8 mouse cellular contexts compared by ENCODE assay signal in the genomic region with DNA sequence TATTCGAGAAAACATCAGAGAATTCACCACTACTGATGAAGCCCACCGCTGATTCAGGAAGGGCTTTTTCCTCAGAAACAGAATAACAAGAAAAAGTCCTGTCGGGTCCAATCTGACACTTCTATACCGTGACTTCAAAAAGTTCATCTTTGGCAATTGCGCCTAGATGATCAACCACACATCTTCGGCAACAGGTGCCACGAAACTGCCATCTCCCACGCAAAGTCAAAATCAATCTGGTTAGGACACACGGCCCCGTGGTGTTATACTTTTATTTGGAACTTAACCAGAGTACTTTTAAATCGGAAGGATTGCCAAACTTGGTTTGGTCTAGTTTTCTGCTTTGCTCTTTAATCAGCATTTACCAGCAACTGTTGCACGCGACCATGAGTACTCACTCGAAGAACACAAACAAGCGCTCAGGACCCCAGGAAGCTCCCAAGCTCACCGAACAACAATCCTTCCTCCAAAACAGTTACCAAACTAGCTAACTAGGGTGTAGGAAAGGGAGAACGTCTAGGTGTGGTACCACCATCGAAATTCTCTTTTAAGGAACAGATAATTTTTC. TPM values are rescaled to one million over a fixed set of nuclear protein-coding genes. Genes with fewer than 3 reads are reported as not detected.
DNase-seq lines count a peak whose midpoint lies in the region; ATAC-seq and TF ChIP-seq lines count a peak whose summit lies in the region.

No protein-coding gene starts in this region.

- H3K27me3 ChIP-seq in embryonic facial prominence, embryonic 11.5 days (ENCODE audit: control insufficient read depth, insufficient read depth, low read length) = no peaks in the 10 kb centered on the region
- H3K27me3 ChIP-seq in neural tube, embryonic 13.5 days = no peaks in the 10 kb centered on the region

- peaks cover 6% of the 10 kb centered on the region; the same call in 1 of the 2 replicates for H3K4me1 ChIP-seq in lung, adult 2 months (ENCODE audit: control insufficient read depth, insufficient read depth, low read length)
- H3K4me1 ChIP-seq in embryonic facial prominence, embryonic 11.5 days (ENCODE audit: control insufficient read depth, insufficient read depth, low read length) = no peaks in the 10 kb centered on the region
- peaks cover 44% of the 10 kb centered on the region for H3K4me1 ChIP-seq in neural tube, embryonic 13.5 days (replicated peaks)

- WGBS in lung, adult 2 months = 2% methylated on average over 18 of the region's 18 CpGs
- 2% methylated on average over 18 of the region's 18 CpGs for WGBS in embryonic facial prominence, embryonic 11.5 days
- WGBS in neural tube, embryonic 13.5 days = 1% methylated on average over 18 of the region's 18 CpGs

- ATAC-seq in embryonic facial prominence, embryonic 11.5 days (replicated peaks; ENCODE audit: insufficient number of reproducible peaks, low FRiP score, low TSS enrichment, low read depth) = no peak
- no peak for ATAC-seq in neural tube, embryonic 13.5 days (ENCODE audit: low read depth)
- ATAC-seq in cerebellum, adult (ENCODE audit: insufficient number of reproducible peaks, low FRiP score, low TSS enrichment) = no peak

- H3K9me3 ChIP-seq in embryonic facial prominence, embryonic 11.5 days (replicated peaks; ENCODE audit: control insufficient read depth, low read length) = no peaks in the 10 kb centered on the region
- no peaks in the 10 kb centered on the region for H3K9me3 ChIP-seq in neural tube, embryonic 13.5 days

- peak overlapping the region; percentile 98 for H3K9ac ChIP-seq in embryonic facial prominence, embryonic 11.5 days (replicated peaks; ENCODE audit: low read length)
- peak overlapping the region; percentile 98 for H3K9ac ChIP-seq in neural tube, embryonic 13.5 days

- no peaks in the 10 kb centered on the region for H3K36me3 ChIP-seq in embryonic facial prominence, embryonic 11.5 days (replicated peaks; ENCODE audit: control insufficient read depth, insufficient read depth, low read depth, low read length)
- H3K36me3 ChIP-seq in neural tube, embryonic 13.5 days = no peaks in the 10 kb centered on the region

- peak overlapping the region; percentile 55 for H3K4me3 ChIP-seq in lung, adult 2 months (replicated peaks; ENCODE audit: extremely low read depth, low read depth, low read length)
- peak overlapping the region; percentile 93 for H3K4me3 ChIP-seq in embryonic facial prominence, embryonic 11.5 days (ENCODE audit: low read depth, low read length)
- peak overlapping the region; percentile 90 for H3K4me3 ChIP-seq in neural tube, embryonic 13.5 days

- H3K4me2 ChIP-seq in embryonic facial prominence, embryonic 11.5 days (ENCODE audit: low read depth, low read length) = peak overlapping the region; percentile 78
- H3K4me2 ChIP-seq in neural tube, embryonic 13.5 days = peak overlapping the region; percentile 95

- no peak for DNase-seq in lung, adult 2 months
- no peak for DNase-seq in lung, postnatal 14 days
- DNase-seq in embryonic facial prominence, embryonic 11.5 days (ENCODE audit: low spot score) = peak; percentile 51
- peak; percentile 10 to 29 for DNase-seq in kidney, postnatal 4 days
- DNase-seq in cerebellum, postnatal 25 days = no peak
- DNase-seq in urinary bladder, postnatal 10 days (ENCODE audit: low spot score) = no peak

- H3K27ac ChIP-seq in embryonic facial prominence, embryonic 11.5 days (replicated peaks; ENCODE audit: low read depth, low read length) = peak overlapping the region; percentile 95; the same call in 1 of the 2 replicates
- H3K27ac ChIP-seq in neural tube, embryonic 13.5 days (replicated peaks) = peak overlapping the region; percentile 97; the same call in 1 of the 2 replicates

- no peak for TF ChIP-seq POLR2A in lung, adult 2 months (IDR thresholded peaks at IDR 0.05; ENCODE audit: borderline replicate concordance, extremely low read depth, low read depth, low read length)

- TF ChIP-seq CTCF in lung, adult 2 months (IDR thresholded peaks at IDR 0.05; ENCODE audit: insufficient read depth, low read length) = no peak

RNA-seq across cellular contexts. Expression of gene Bptf, which starts 1.6 kb away (rescaled TPM):
- polyA plus RNA-seq in lung, adult 2 months (2012; rRNA removed) = 25.0 and 27.3 TPM in 2 replicates
- 32.1 and 33.4 TPM in 2 replicates for polyA plus RNA-seq in embryonic facial prominence, embryonic 11.5 days (2014; fragmentation: Nextera tagmentation; extraction: Ambion mirVana)
- polyA plus RNA-seq in neural tube, embryonic 13.5 days (2015; fragmentation: Nextera tagmentation; extraction: Ambion mirVana) = 28.7 and 34.1 TPM in 2 replicates

RNA-seq across cellular contexts. Expression of gene Nol11, which starts 58.9 kb away (rescaled TPM):
- polyA plus RNA-seq in lung, adult 2 months (2012; rRNA removed) = 4.9 and 7.1 TPM in 2 replicates
- polyA plus RNA-seq in embryonic facial prominence, embryonic 11.5 days (2014; fragmentation: Nextera tagmentation; extraction: Ambion mirVana) = 77.4 and 79.3 TPM in 2 replicates
- polyA plus RNA-seq in neural tube, embryonic 13.5 days (2015; fragmentation: Nextera tagmentation; extraction: Ambion mirVana) = 51.7 and 60.6 TPM in 2 replicates

Comparison
In these comparisons a context has a peak if more than half of its experiments do, and no peak if none do; other contexts are left out.
1. DNase-seq: peak in embryonic facial prominence, embryonic 11.5 days (single experiment) and kidney, postnatal 4 days (2 of 2); none in lung, adult 2 months (single experiment), lung, postnatal 14 days (single experiment), cerebellum, postnatal 25 days (0 of 2) and urinary bladder, postnatal 10 days (single experiment).
2. Peak in every context shown above with its lines, with median percentiles within 50 percentile points of each other: H3K4me3 ChIP-seq.